8 mouse cellular contexts compared by ENCODE assay signal in the genomic region with DNA sequence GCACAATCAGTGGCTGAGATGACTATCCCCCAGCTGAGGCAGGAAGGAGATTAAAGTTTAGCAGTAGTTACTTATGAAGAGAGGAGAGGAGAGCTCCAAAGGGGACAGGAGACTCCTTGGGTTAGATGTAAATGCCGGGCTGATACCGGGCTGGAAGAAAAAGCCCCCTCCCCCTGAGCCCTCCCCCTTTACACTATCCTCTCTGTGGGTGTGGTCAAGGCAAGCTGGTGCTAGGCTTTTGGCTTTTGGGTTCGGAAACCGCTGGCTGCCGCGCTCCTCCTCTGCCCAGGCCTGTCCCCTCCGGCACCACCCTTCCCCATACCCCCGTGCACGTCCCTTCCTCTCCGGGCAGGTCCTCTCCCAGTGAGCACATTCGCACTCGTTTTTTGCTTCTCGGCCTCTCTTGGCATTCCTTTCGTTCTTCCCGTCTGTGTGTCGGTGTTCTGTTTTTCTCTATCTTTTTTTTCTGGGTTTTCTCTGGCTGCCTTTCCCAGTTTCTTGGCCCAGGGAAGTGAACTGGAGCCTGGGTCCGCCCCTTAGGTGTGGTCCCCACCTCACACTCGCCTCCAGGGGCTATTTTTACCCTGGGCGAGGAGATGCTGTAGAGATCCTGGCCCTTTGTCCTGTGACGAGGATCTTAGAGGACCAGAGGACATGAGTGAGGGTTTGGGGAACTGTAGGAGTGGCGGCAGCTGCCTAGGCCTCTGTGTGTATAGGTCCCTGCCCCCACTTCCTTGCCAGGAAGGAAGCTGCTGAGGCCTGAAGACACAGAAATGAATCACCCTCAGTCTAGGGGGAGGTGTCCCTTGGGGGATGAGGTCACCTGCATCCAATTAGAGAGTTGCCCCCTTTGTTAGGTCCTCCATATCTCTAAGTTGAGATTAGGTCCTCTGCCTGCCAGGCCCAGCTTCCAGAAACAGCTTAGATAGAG. TPM values are rescaled to one million over a fixed set of nuclear protein-coding genes. Genes with fewer than 3 reads are reported as not detected.
A peak's percentile ranks its signal among the peaks of the same experiment; 100 is the strongest.
DNase-seq lines count a peak whose midpoint lies in the region; ATAC-seq and TF ChIP-seq lines count a peak whose summit lies in the region.

No protein-coding gene starts in this region.

- H3K9ac ChIP-seq in hindbrain, postnatal 0 days (replicated peaks; ENCODE audit: low read length), result peak overlapping the region; percentile 51
- peak overlapping the region; percentile 87 for H3K9ac ChIP-seq in liver, embryonic 15.5 days

- H3K4me3 ChIP-seq in gastrocnemius, adult 2 months, result peak overlapping the region; percentile 82
- peak overlapping the region; percentile 44 for H3K4me3 ChIP-seq in hindbrain, postnatal 0 days (ENCODE audit: low read length)
- peak overlapping the region; percentile 72 for H3K4me3 ChIP-seq in liver, embryonic 15.5 days (replicated peaks)

- peak overlapping the region; percentile 67 for H3K4me2 ChIP-seq in hindbrain, postnatal 0 days (ENCODE audit: low read depth, low read length)
- peak overlapping the region; percentile 98 for H3K4me2 ChIP-seq in liver, embryonic 15.5 days

- no peak for TF ChIP-seq CTCF in gastrocnemius, adult 2 months (IDR thresholded peaks at IDR 0.05)
- no peak for TF ChIP-seq CTCF in hindbrain, postnatal 0 days (IDR thresholded peaks at IDR 0.05; ENCODE audit: low read depth)

- intact Hi-C loops in gastrocnemius, adult 2 months (cut with DNase I), result no loop called here

- H3K27me3 ChIP-seq in hindbrain, postnatal 0 days (ENCODE audit: insufficient read depth, low read length), result no peaks in the 10 kb centered on the region
- H3K27me3 ChIP-seq in liver, embryonic 15.5 days, result no peaks in the 10 kb centered on the region

- H3K27ac ChIP-seq in gastrocnemius, adult 2 months, result peak overlapping the region; percentile 91
- H3K27ac ChIP-seq in hindbrain, postnatal 0 days, result peak overlapping the region; percentile 74
- H3K27ac ChIP-seq in liver, embryonic 15.5 days (replicated peaks), result peak overlapping the region; percentile 91

- H3K36me3 ChIP-seq in hindbrain, postnatal 0 days (ENCODE audit: insufficient read depth, low read length), result no peaks in the 10 kb centered on the region; the same call in 1 of the 2 replicates
- peaks cover 45% of the 10 kb centered on the region for H3K36me3 ChIP-seq in liver, embryonic 15.5 days (replicated peaks)

- 0 out of 2 replicates have a peak, but pooled peaks cover 4% of the 10 kb centered on the region for H3K4me1 ChIP-seq in hindbrain, postnatal 0 days (ENCODE audit: insufficient read depth, low read length)
- peaks cover 81% of the 10 kb centered on the region for H3K4me1 ChIP-seq in liver, embryonic 15.5 days (replicated peaks)

- no peaks in the 10 kb centered on the region for H3K9me3 ChIP-seq in hindbrain, postnatal 0 days (ENCODE audit: low read length)
- no peaks in the 10 kb centered on the region for H3K9me3 ChIP-seq in liver, embryonic 15.5 days (replicated peaks)

- 10% methylated on average over 20 of the region's 21 CpGs for WGBS in hindbrain, postnatal 0 days
- 2% methylated on average over 21 of the region's 21 CpGs for WGBS in liver, embryonic 15.5 days (ENCODE audit: insufficient replicate concordance)

- peak; percentile 37 to 46 for DNase-seq in layer of hippocampus, postnatal 10 days (ENCODE audit: low spot score in 2 of 2)
- DNase-seq in layer of hippocampus, adult 18-20 months (ENCODE audit: low spot score in 2 of 2), result no peak
- peak; percentile 71 for DNase-seq in cerebellum, adult 9-11 months
- DNase-seq in gastrocnemius, adult 2 months, result peak; percentile 69
- DNase-seq in hindbrain, postnatal 0 days (ENCODE audit: low spot score), result peak; percentile 83
- peak; percentile 76 for DNase-seq in neural tube, embryonic 10.5 days (ENCODE audit: extremely low spot score, low spot score)
- DNase-seq in thymus, postnatal 14 days, result peak; percentile 81

- peak; percentile 74 for ATAC-seq in hindbrain, postnatal 0 days
- ATAC-seq in liver, embryonic 15.5 days (ENCODE audit: insufficient read depth), result peak; percentile 44; the same call in 1 of the 2 replicates

RNA-seq across cellular contexts. Expression of a gene that starts 1.7 kb away (rescaled TPM):
- 10 to 100 TPM; 19.3 to 19.6 TPM for total RNA-seq in layer of hippocampus, postnatal 10 days (2021)
- total RNA-seq in layer of hippocampus, adult 18-20 months (2021), result 1 to 10 TPM; 7.7 to 8.3 TPM
- total RNA-seq in gastrocnemius, adult 2 months (2021), result 10 to 100 TPM in 1 of 2 experiments, 1 to 10 TPM in 1; 7.2 to 11.3 TPM
- 56.9 and 59.5 TPM in 2 replicates for total RNA-seq in hindbrain, postnatal 0 days (2014; rRNA removed)
- polyA plus RNA-seq in hindbrain, postnatal 0 days (2015; fragmentation: Nextera tagmentation; extraction: Ambion mirVana), result 81.9 and 88.5 TPM in 2 replicates
- polyA plus RNA-seq in liver, embryonic 15.5 days (2015; fragmentation: Nextera tagmentation; extraction: Ambion mirVana), result 120 and 122 TPM in 2 replicates

RNA-seq across cellular contexts. Expression of a gene that starts 4.9 kb away (rescaled TPM):
- 1 to 10 TPM in 1 of 2 experiments, under 1 TPM in 1; 0.91 to 1.4 TPM for total RNA-seq in layer of hippocampus, postnatal 10 days (2021)
- total RNA-seq in layer of hippocampus, adult 18-20 months (2021), result 1 to 10 TPM; 1.5 to 1.6 TPM
- total RNA-seq in gastrocnemius, adult 2 months (2021), result not detected
- total RNA-seq in hindbrain, postnatal 0 days (2014; rRNA removed), result 1.1 and 6.4 TPM in 2 replicates
- 2.2 and 3.1 TPM in 2 replicates for polyA plus RNA-seq in hindbrain, postnatal 0 days (2015; fragmentation: Nextera tagmentation; extraction: Ambion mirVana)
- 3.4 and 4.3 TPM in 2 replicates for polyA plus RNA-seq in liver, embryonic 15.5 days (2015; fragmentation: Nextera tagmentation; extraction: Ambion mirVana)

RNA-seq across cellular contexts. Expression of a gene that starts 7.4 kb away (rescaled TPM):
- total RNA-seq in layer of hippocampus, postnatal 10 days (2021), result 10 to 100 TPM; 47.3 to 59.0 TPM
- 10 to 100 TPM in 1 of 2 experiments, 1 to 10 TPM in 1; 9.4 to 11.0 TPM for total RNA-seq in layer of hippocampus, adult 18-20 months (2021)
- total RNA-seq in gastrocnemius, adult 2 months (2021), result 1 to 10 TPM; 6.9 to 9.3 TPM
- total RNA-seq in hindbrain, postnatal 0 days (2014; rRNA removed), result 216 and 228 TPM in 2 replicates
- 322 and 331 TPM in 2 replicates for polyA plus RNA-seq in hindbrain, postnatal 0 days (2015; fragmentation: Nextera tagmentation; extraction: Ambion mirVana)
- polyA plus RNA-seq in liver, embryonic 15.5 days (2015; fragmentation: Nextera tagmentation; extraction: Ambion mirVana), result 18.6 and 22.8 TPM in 2 replicates

RNA-seq across cellular contexts. Expression of a gene that starts 13.8 kb away (rescaled TPM):
- not detected for total RNA-seq in layer of hippocampus, postnatal 10 days (2021)
- not detected for total RNA-seq in layer of hippocampus, adult 18-20 months (2021)
- total RNA-seq in gastrocnemius, adult 2 months (2021), result not detected
- total RNA-seq in hindbrain, postnatal 0 days (2014; rRNA removed), result not detected in 2 replicates
- not detected in 2 replicates for polyA plus RNA-seq in hindbrain, postnatal 0 days (2015; fragmentation: Nextera tagmentation; extraction: Ambion mirVana)
- 0.21 and 0.40 TPM in 2 replicates for polyA plus RNA-seq in liver, embryonic 15.5 days (2015; fragmentation: Nextera tagmentation; extraction: Ambion mirVana)

RNA-seq across cellular contexts. Expression of a gene that starts 14.6 kb away (rescaled TPM):
- not detected for total RNA-seq in layer of hippocampus, postnatal 10 days (2021)
- total RNA-seq in layer of hippocampus, adult 18-20 months (2021), result not detected
- total RNA-seq in gastrocnemius, adult 2 months (2021), result not detected
- not detected in 2 replicates for total RNA-seq in hindbrain, postnatal 0 days (2014; rRNA removed)
- 0.18 TPM in 2 replicates for polyA plus RNA-seq in hindbrain, postnatal 0 days (2015; fragmentation: Nextera tagmentation; extraction: Ambion mirVana)
- polyA plus RNA-seq in liver, embryonic 15.5 days (2015; fragmentation: Nextera tagmentation; extraction: Ambion mirVana), result 3.2 and 4.4 TPM in 2 replicates

Comparison
In these comparisons a context has a peak if more than half of its experiments do, and no peak if none do; other contexts are left out.
1. DNase-seq: peak in layer of hippocampus, postnatal 10 days (2 of 2), cerebellum, adult 9-11 months (single experiment), gastrocnemius, adult 2 months (single experiment), hindbrain, postnatal 0 days (single experiment), neural tube, embryonic 10.5 days (single experiment) and thymus, postnatal 14 days (single experiment); none in layer of hippocampus, adult 18-20 months (0 of 2).
2. RNA of a gene that starts 7.4 kb away (total RNA-seq): 216 to 228 TPM in hindbrain, postnatal 0 days and 47.3 to 59.0 TPM in layer of hippocampus, postnatal 10 days; 9.4 to 11.0 TPM in layer of hippocampus, adult 18-20 months and 6.9 to 9.3 TPM in gastrocnemius, adult 2 months; every median in the first group is over 4 times any median in the second.
3. Peak in every context shown above with its lines, with median percentiles within 50 percentile points of each other: H3K27ac ChIP-seq and H3K4me3 ChIP-seq.